Mouse (Mus musculus): Measurements from ENCODE around the gene Klhl7. TPM values are rescaled to one million over a fixed set of nuclear protein-coding genes. Genes with fewer than 3 reads are reported as not detected.

Klhl7 gene
- total RNA-seq (2023): 17.3 TPM

GRCm38 (mm10) chr5:24100106-24100809 lies at the start of gene Klhl7:
Gene Klhl7 (plus strand): TSS chr5:24100605.

GRCm38 (mm10) chr5:24164789-24165445 lies 64.5 kb downstream of the Klhl7 start, which contains the start of gene Nupl2:
Gene Nupl2 (plus strand): TSS chr5:24164963.

Other genes with a start within 250 kb of the Klhl7 start
- 15.2 TPM for gene Fam126a, start 69.9 kb upstream of the Klhl7 start, total RNA-seq (2023)
- gene Nupl2, start 64.4 kb downstream of the Klhl7 start, total RNA-seq (2023): 8.5 TPM

Measured in CD4-positive naive resting alpha-beta T cell, adult 76 days (primary cell).